Mouse (Mus musculus): ENCODE data around the gene Gys2. TPM values are rescaled to one million over a fixed set of nuclear protein-coding genes. Genes with fewer than 3 reads are reported as not detected.

Gene Gys2
- polyA plus RNA-seq, 1 experiment from 2014 or later: 0.27 TPM

GRCm38 (mm10) chr6:142386285-142387010 lies 86.5 kb downstream of the Gys2 start:
- peak; percentile 77; the same call in 1 of the 2 replicates for ATAC-seq (ENCODE audit: low FRiP score, low TSS enrichment)
- Histone ChIP-seq H3K36me3 (ENCODE audit: insufficient read depth, low read length) (no peaks in the 10 kb centered on the region), H3K27ac (ENCODE audit: low read length) (no peak overlapping the region), H3K9me3 (ENCODE audit: low read length) (no peaks in the 10 kb centered on the region), H3K4me3 (ENCODE audit: low read length) (peak overlapping the region; percentile 99), H3K9ac (replicated peaks; ENCODE audit: low read length) (peak overlapping the region; percentile 73), H3K27me3 (ENCODE audit: insufficient read depth, low read length) (no peaks in the 10 kb centered on the region), H3K4me1 (ENCODE audit: insufficient read depth, low read length) (peaks cover 18% of the 10 kb centered on the region), H3K4me2 (replicated peaks; ENCODE audit: low read depth, low read length) (peak overlapping the region; percentile 77)
- 4% methylated on average over 31 of the region's 31 CpGs for WGBS

GRCm38 (mm10) chr6:142384521-142384920 lies 88.4 kb downstream of the Gys2 start:
- Histone ChIP-seq H3K9ac (replicated peaks; ENCODE audit: low read length) (no peak overlapping the region), H3K36me3 (ENCODE audit: insufficient read depth, low read length) (no peaks in the 10 kb centered on the region), H3K27me3 (ENCODE audit: insufficient read depth, low read length) (no peaks in the 10 kb centered on the region), H3K9me3 (ENCODE audit: low read length) (no peaks in the 10 kb centered on the region), H3K4me3 (ENCODE audit: low read length) (no peak overlapping the region), H3K4me1 (ENCODE audit: insufficient read depth, low read length) (peaks cover 18% of the 10 kb centered on the region), H3K27ac (ENCODE audit: low read length) (no peak overlapping the region), H3K4me2 (replicated peaks; ENCODE audit: low read depth, low read length) (no peak overlapping the region)
- WGBS: 83% methylated on average over 9 of the region's 9 CpGs
- no peak for ATAC-seq (ENCODE audit: low FRiP score, low TSS enrichment)

DNA sequence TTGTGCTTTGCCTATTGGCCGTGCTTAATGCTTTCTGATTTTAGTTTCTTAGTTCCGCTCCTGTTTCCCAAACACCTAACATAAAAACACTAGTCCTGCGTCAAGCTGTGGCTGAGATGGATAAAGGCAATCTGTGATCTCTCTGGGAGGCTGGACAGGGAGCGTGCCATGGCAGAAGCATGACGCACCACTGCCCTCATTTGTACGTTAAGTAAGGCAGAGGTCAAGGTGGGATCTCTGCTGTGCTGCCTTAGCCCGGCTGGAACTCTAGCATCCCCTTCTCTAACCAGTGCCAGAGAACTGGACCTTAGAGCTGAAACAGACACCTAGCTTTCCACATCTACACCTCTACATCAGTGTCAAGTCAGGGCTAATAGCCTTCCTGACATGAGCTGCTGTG lies 91.3 kb downstream of the Gys2 start:
- no peak overlapping the region for H3K4me2 ChIP-seq (replicated peaks; ENCODE audit: low read depth, low read length)
- no peak overlapping the region for H3K27ac ChIP-seq (ENCODE audit: low read length)
- no peak overlapping the region for H3K9ac ChIP-seq (replicated peaks; ENCODE audit: low read length)
- H3K9me3 ChIP-seq (ENCODE audit: low read length): no peaks in the 10 kb centered on the region
- H3K36me3 ChIP-seq (ENCODE audit: insufficient read depth, low read length): no peaks in the 10 kb centered on the region
- H3K4me3 ChIP-seq (ENCODE audit: low read length): no peak overlapping the region
- peaks cover 6% of the 10 kb centered on the region for H3K4me1 ChIP-seq (ENCODE audit: insufficient read depth, low read length)
- 84% methylated on average over 7 of the region's 7 CpGs for WGBS
- no peaks in the 10 kb centered on the region for H3K27me3 ChIP-seq (ENCODE audit: insufficient read depth, low read length)
- no peak for ATAC-seq (ENCODE audit: low FRiP score, low TSS enrichment)

DNA sequence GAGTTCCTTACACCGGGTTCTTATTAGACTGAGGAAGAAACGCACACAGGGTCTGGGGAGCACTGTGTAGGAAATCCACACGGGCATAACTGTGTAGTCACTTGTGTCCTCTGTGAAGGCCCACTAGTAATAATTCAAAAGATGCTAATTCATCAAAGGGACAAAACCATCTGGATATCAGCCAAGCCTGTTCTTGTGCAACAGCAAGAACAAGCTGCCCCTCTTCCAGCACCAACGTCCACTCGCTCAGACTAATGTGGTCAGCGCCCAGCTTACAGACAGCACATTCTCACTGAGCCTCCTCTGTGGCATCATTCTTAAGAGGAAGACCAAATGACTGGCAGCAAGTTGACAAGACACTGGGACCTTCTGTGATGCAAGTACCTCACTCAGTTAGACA lies 92.9 kb downstream of the Gys2 start:
- no peaks in the 10 kb centered on the region for H3K9me3 ChIP-seq (ENCODE audit: low read length)
- H3K27me3 ChIP-seq (ENCODE audit: insufficient read depth, low read length): no peaks in the 10 kb centered on the region
- H3K9ac ChIP-seq (replicated peaks; ENCODE audit: low read length): no peak overlapping the region
- no peak overlapping the region for H3K27ac ChIP-seq (ENCODE audit: low read length)
- H3K36me3 ChIP-seq (ENCODE audit: insufficient read depth, low read length): 0 out of 2 replicates have a peak, but pooled peaks cover 7% of the 10 kb centered on the region
- no peak for ATAC-seq (ENCODE audit: low FRiP score, low TSS enrichment)
- no peak overlapping the region for H3K4me3 ChIP-seq (ENCODE audit: low read length)
- no peak overlapping the region for H3K4me2 ChIP-seq (replicated peaks; ENCODE audit: low read depth, low read length)
- 88% methylated on average over 6 of the region's 6 CpGs for WGBS
- H3K4me1 ChIP-seq (ENCODE audit: insufficient read depth, low read length): no peaks in the 10 kb centered on the region

GRCm38 (mm10) chr6:142378576-142379330 lies 94.2 kb downstream of the Gys2 start:
- ATAC-seq (ENCODE audit: low FRiP score, low TSS enrichment): no peak
- 90% methylated on average over 8 of the region's 8 CpGs for WGBS

GRCm38 (mm10) chr6:142377081-142377480 lies 95.8 kb downstream of the Gys2 start:
- H3K4me1 ChIP-seq (ENCODE audit: insufficient read depth, low read length): no peaks in the 10 kb centered on the region
- H3K9me3 ChIP-seq (ENCODE audit: low read length): no peaks in the 10 kb centered on the region
- no peak overlapping the region for H3K4me3 ChIP-seq (ENCODE audit: low read length)
- no peak overlapping the region for H3K27ac ChIP-seq (ENCODE audit: low read length)
- H3K36me3 ChIP-seq (ENCODE audit: insufficient read depth, low read length): peaks cover 21% of the 10 kb centered on the region; the same call in 1 of the 2 replicates
- H3K27me3 ChIP-seq (ENCODE audit: insufficient read depth, low read length): no peaks in the 10 kb centered on the region
- H3K4me2 ChIP-seq (replicated peaks; ENCODE audit: low read depth, low read length): no peak overlapping the region
- no peak overlapping the region for H3K9ac ChIP-seq (replicated peaks; ENCODE audit: low read length)
- ATAC-seq (ENCODE audit: low FRiP score, low TSS enrichment): no peak
- 36% methylated on average over 1 of the region's 1 CpGs for WGBS

More at GRCm38 (mm10) chr6:142378576-142379330, 94.2 kb downstream of the Gys2 start:
- Histone ChIP-seq H3K27me3 (ENCODE audit: insufficient read depth, low read length) (no peaks in the 10 kb centered on the region), H3K27ac (ENCODE audit: low read length) (no peak overlapping the region), H3K36me3 (ENCODE audit: insufficient read depth, low read length) (0 out of 2 replicates have a peak, but pooled peaks cover 15% of the 10 kb centered on the region), H3K4me3 (ENCODE audit: low read length) (no peak overlapping the region), H3K9me3 (ENCODE audit: low read length) (no peaks in the 10 kb centered on the region), H3K4me1 (ENCODE audit: insufficient read depth, low read length) (no peaks in the 10 kb centered on the region), H3K9ac (replicated peaks; ENCODE audit: low read length) (no peak overlapping the region), H3K4me2 (replicated peaks; ENCODE audit: low read depth, low read length) (no peak overlapping the region)

Other genes with a start within 250 kb of the Gys2 start
- gene Iapp, start 174.7 kb downstream of the Gys2 start, polyA plus RNA-seq (2015; fragmentation: Nextera tagmentation; extraction: Ambion mirVana): not detected in 2 replicates
- gene Slco1a5, start 150.1 kb downstream of the Gys2 start, polyA plus RNA-seq (2015; fragmentation: Nextera tagmentation; extraction: Ambion mirVana): 0.17 TPM in 1 of 2 replicates, not detected in the other
- 18.3 and 20.2 TPM in 2 replicates for gene Pyroxd1, start 127.5 kb downstream of the Gys2 start, polyA plus RNA-seq (2015; fragmentation: Nextera tagmentation; extraction: Ambion mirVana)
- 25.9 and 26.3 TPM in 2 replicates for gene Recql, start 86.0 kb downstream of the Gys2 start, polyA plus RNA-seq (2015; fragmentation: Nextera tagmentation; extraction: Ambion mirVana)
- gene Golt1b, start 85.9 kb downstream of the Gys2 start, polyA plus RNA-seq (2015; fragmentation: Nextera tagmentation; extraction: Ambion mirVana): 101 TPM in 2 replicates
- gene Spx, start 59.7 kb downstream of the Gys2 start, polyA plus RNA-seq (2015; fragmentation: Nextera tagmentation; extraction: Ambion mirVana): 0.37 and 0.55 TPM in 2 replicates
- gene Ldhb, start 34.8 kb upstream of the Gys2 start, polyA plus RNA-seq (2015; fragmentation: Nextera tagmentation; extraction: Ambion mirVana): 945 and 1,022 TPM in 2 replicates
- 25.2 and 29.4 TPM in 2 replicates for gene Kcnj8, start 98.5 kb upstream of the Gys2 start, polyA plus RNA-seq (2015; fragmentation: Nextera tagmentation; extraction: Ambion mirVana)
- gene Abcc9, start 229.2 kb upstream of the Gys2 start, polyA plus RNA-seq (2015; fragmentation: Nextera tagmentation; extraction: Ambion mirVana): 6.3 and 7.3 TPM in 2 replicates

All from kidney, embryonic 16.5 days (tissue).